Mouse (Mus musculus) midbrain, embryonic 14.5 days (tissue): ENCODE data around the gene Thumpd2. TPM values are rescaled to one million over a fixed set of nuclear protein-coding genes. Genes with fewer than 3 reads are reported as not detected.

Source experiments
- ATAC-seq: fragments of 200-750 bp; cut with Nextera tagmentation; 2 replicates; pipeline ENCODE4 v1.8.0; 2017; ENCODE audit warnings: moderate number of reproducible peaks, moderate library complexity; ENCODE audit not compliant: low FRiP score, low TSS enrichment
- DNase-seq: peaks from one replicate; pipeline ENCODE4 v3.0.0-alpha.2; 2015
- H3K27ac ChIP-seq: fragments of 300-500 bp; sonication (generic); replicated peaks from 2 replicates; pipeline ENCODE4 v1.5.1; 2014; ENCODE audit warnings: mild to moderate bottlenecking, low read depth, low read length, moderate library complexity
- H3K27me3 ChIP-seq: fragments of 300-500 bp; sonication (generic); 2 replicates; pipeline ENCODE4 v1.6.1; 2014; ENCODE audit warnings: low read length, control low read depth, mixed read lengths; ENCODE audit not compliant: control insufficient read depth, insufficient read depth
- H3K36me3 ChIP-seq: fragments of 300-500 bp; sonication (generic); 2 replicates; pipeline ENCODE4 v1.6.1; 2014; ENCODE audit warnings: low read length, control low read depth; ENCODE audit not compliant: control insufficient read depth, insufficient read depth
- H3K4me1 ChIP-seq: fragments of 300-500 bp; sonication (generic); 2 replicates; pipeline ENCODE4 v1.6.1; 2014; ENCODE audit warnings: mild to moderate bottlenecking, antibody characterized with exemption, low read length, control low read depth; ENCODE audit not compliant: control insufficient read depth, insufficient read depth
- H3K4me2 ChIP-seq: fragments of 300-500 bp; sonication (generic); 2 replicates; pipeline ENCODE4 v1.6.1; 2014; ENCODE audit warnings: mild to moderate bottlenecking, low read length, moderate library complexity
- H3K4me3 ChIP-seq: fragments of 300-500 bp; sonication (generic); replicated peaks from 2 replicates; pipeline ENCODE4 v1.5.1; 2014; ENCODE audit warnings: low read depth, low read length
- H3K9ac ChIP-seq: fragments of 300-500 bp; sonication (generic); replicated peaks from 2 replicates; pipeline ENCODE4 v1.6.1; 2014; ENCODE audit warnings: mild to moderate bottlenecking, low read length, moderate library complexity
- H3K9me3 ChIP-seq: fragments of 300-500 bp; sonication (generic); 2 replicates; pipeline ENCODE4 v1.6.1; 2016; ENCODE audit warnings: low read length, control low read depth, mixed read lengths; ENCODE audit not compliant: control insufficient read depth
- WGBS: fragments of 180-500 bp; shearing (Covaris S2); extraction: QIAGEN DNeasy Blood & Tissue Kit; methylation state at CpG from one replicate; pipeline ENCODE4 v1.1.7; 2014; 5-methylcytosine and 5-hydroxymethylcytosine counted together
- polyA plus RNA-seq: library from polyadenylated mRNA; unstranded; fragments of >200 nt; fragmentation: Nextera tagmentation; extraction: Ambion mirVana; gene quantifications from 2 replicates; pipeline ENCODE4 v1.2.1, GENCODE M21; 2014

Thumpd2 gene
- polyA plus RNA-seq, 1 experiment from 2014 or later, result 9.1 TPM

- H3K4me1 ChIP-seq, result peaks cover 9% of the 10 kb centered on the region
- WGBS, result 14% methylated on average over 6 of the region's 6 CpGs
- no peak overlapping the region for H3K27ac ChIP-seq
- H3K9ac ChIP-seq, result no peak overlapping the region
- no peak overlapping the region for H3K4me2 ChIP-seq
- no peak overlapping the region for H3K4me3 ChIP-seq
- H3K9me3 ChIP-seq, result no peaks in the 10 kb centered on the region
- no peaks in the 10 kb centered on the region for H3K27me3 ChIP-seq
- ATAC-seq (no peak), DNase-seq (peak; percentile 48)
- no peaks in the 10 kb centered on the region for H3K36me3 ChIP-seq
Measured at GRCm38 (mm10) chr17:80998958-80999357, 65.9 kb downstream of the Thumpd2 start.

- Histone ChIP-seq H3K27me3 (no peaks in the 10 kb centered on the region), H3K4me1 (peaks cover 12% of the 10 kb centered on the region), H3K9me3 (no peaks in the 10 kb centered on the region), H3K9ac (no peak overlapping the region), H3K4me2 (no peak overlapping the region), H3K4me3 (no peak overlapping the region), H3K27ac (no peak overlapping the region), H3K36me3 (no peaks in the 10 kb centered on the region)
- ATAC-seq (no peak), DNase-seq (no peak)
- 86% methylated on average over 2 of the region's 2 CpGs for WGBS
Measured at GRCm38 (mm10) chr17:80997226-80997625, 67.7 kb downstream of the Thumpd2 start.

GRCm38 (mm10) chr17:80991535-80992127 lies 73.3 kb downstream of the Thumpd2 start:
- Histone ChIP-seq H3K27ac (no peak overlapping the region), H3K36me3 (0 out of 2 replicates have a peak, but pooled peaks cover 3% of the 10 kb centered on the region), H3K9me3 (no peaks in the 10 kb centered on the region), H3K4me1 (peaks cover 3% of the 10 kb centered on the region; the same call in 1 of the 2 replicates), H3K27me3 (no peaks in the 10 kb centered on the region), H3K4me3 (no peak overlapping the region), H3K4me2 (no peak overlapping the region), H3K9ac (no peak overlapping the region)
- DNase-seq (no peak), ATAC-seq (no peak)
- WGBS, result 69% methylated on average over 8 of the region's 8 CpGs

DNA sequence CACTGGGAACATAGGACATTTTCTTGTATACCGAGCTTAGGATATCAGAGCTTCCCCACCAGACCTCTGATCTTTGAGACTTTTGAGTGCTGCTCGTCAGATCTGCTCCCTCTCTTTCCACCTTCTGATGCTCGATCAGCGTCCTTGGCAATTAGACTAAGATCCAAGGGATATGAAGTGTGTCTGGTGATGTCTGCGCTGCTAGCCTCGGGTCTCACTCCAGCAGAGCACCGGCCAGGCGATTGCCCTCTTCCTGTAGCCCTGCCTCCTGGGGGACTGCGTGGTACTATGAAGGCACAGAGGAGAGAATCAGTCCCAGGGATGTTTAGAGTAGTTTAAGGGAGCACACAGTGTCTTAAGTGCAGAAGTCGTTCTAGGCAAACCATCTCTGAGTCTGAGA lies 81.9 kb downstream of the Thumpd2 start:
- Histone ChIP-seq H3K9me3 (no peaks in the 10 kb centered on the region), H3K4me2 (no peak overlapping the region), H3K4me3 (no peak overlapping the region), H3K9ac (no peak overlapping the region), H3K4me1 (peaks cover 12% of the 10 kb centered on the region; the same call in 1 of the 2 replicates), H3K27me3 (no peaks in the 10 kb centered on the region), H3K36me3 (0 out of 2 replicates have a peak, but pooled peaks cover 3% of the 10 kb centered on the region), H3K27ac (0 out of 2 replicates have a peak overlapping the region, but pooled peaks have one; percentile 74)
- WGBS, result 76% methylated on average over 10 of the region's 10 CpGs
- DNase-seq, result no peak
- ATAC-seq, result no peak

DNA sequence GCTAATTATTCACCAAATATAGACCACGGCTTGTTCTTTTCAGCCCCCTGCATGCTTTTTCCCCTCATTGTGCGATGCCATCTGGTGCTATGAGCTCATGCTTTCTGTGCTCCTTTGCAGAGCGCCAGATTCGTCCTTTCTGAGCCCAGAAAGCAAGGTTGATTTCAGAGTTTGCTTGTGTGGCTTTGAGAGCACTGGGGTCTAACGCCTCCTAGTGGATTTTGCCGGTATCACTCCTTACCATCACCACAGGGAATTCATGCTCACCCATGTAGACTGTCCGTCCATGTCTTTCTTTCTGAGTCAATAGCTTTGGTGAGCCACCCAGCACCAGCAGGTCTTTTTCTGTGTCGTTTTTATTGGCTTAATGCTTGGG lies 82.5 kb downstream of the Thumpd2 start:
- Histone ChIP-seq H3K4me3 (no peak overlapping the region), H3K9me3 (no peaks in the 10 kb centered on the region), H3K4me1 (peaks cover 12% of the 10 kb centered on the region; the same call in 1 of the 2 replicates), H3K27me3 (no peaks in the 10 kb centered on the region), H3K27ac (peak overlapping the region; percentile 74), H3K9ac (peak overlapping the region; percentile 6; the same call in 1 of the 2 replicates), H3K36me3 (no peaks in the 10 kb centered on the region), H3K4me2 (peak overlapping the region; percentile 3; the same call in 1 of the 2 replicates)
- DNase-seq, result peak; percentile 88
- 6% methylated on average over 8 of the region's 8 CpGs for WGBS
- ATAC-seq, result peak; percentile 68

GRCm38 (mm10) chr17:80981721-80982411 lies 83.0 kb downstream of the Thumpd2 start:
- no peaks in the 10 kb centered on the region for H3K36me3 ChIP-seq
- H3K9me3 ChIP-seq, result no peaks in the 10 kb centered on the region
- H3K4me1 ChIP-seq, result peaks cover 12% of the 10 kb centered on the region; the same call in 1 of the 2 replicates
- no peaks in the 10 kb centered on the region for H3K27me3 ChIP-seq
- H3K9ac ChIP-seq, result peak overlapping the region; percentile 6; the same call in 1 of the 2 replicates
- H3K4me2 ChIP-seq, result peak overlapping the region; percentile 3; the same call in 1 of the 2 replicates
- ATAC-seq, result peak; percentile 46; the same call in 1 of the 2 replicates
- peak overlapping the region; percentile 74 for H3K27ac ChIP-seq
- DNase-seq, result peak; percentile 37
- WGBS, result 49% methylated on average over 12 of the region's 12 CpGs
- H3K4me3 ChIP-seq, result no peak overlapping the region

DNA sequence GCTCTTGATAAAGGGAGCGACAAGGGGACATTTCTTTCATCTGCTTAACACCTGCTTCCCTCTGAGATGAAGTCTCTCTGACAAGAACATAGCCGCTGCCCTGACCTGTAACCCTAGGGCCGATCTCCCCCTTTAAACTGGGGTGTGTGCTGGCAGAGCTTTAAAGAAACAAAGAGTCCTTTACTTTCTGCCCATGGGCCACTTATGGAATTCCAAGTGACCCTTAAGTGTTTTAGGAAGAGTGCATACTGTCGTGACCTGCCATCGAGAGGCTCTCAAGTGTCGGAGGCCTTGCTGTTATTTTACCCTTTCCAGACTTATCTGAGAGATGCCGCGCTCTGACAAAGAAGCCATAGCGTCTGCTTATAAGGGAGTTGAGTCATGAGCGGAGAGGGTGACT lies 84.8 kb downstream of the Thumpd2 start:
- Histone ChIP-seq H3K9ac (no peak overlapping the region), H3K36me3 (no peaks in the 10 kb centered on the region), H3K4me3 (no peak overlapping the region), H3K9me3 (0 out of 2 replicates have a peak, but pooled peaks cover 4% of the 10 kb centered on the region), H3K4me2 (no peak overlapping the region), H3K27ac (no peak overlapping the region), H3K4me1 (peaks cover 12% of the 10 kb centered on the region; the same call in 1 of the 2 replicates), H3K27me3 (no peaks in the 10 kb centered on the region)
- ATAC-seq (no peak), DNase-seq (no peak)
- WGBS, result 87% methylated on average over 10 of the region's 10 CpGs

DNA sequence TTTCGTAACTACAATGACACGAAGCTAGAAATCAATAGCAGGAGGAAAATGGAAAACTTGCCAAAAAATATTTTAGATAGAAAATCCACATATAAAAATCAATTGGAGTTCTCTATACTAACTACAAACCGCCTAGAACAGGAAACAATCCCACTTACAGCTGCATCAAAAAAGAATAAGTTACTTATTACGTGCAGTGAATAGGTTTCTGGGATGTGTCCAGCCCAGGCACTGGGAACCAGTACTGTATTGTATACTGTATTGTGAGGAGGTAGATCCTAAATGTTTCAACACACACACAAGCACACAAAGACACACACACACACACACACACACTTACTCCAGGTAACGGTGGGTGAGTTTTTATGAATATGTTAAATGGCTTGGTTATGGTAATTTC lies 87.6 kb downstream of the Thumpd2 start:
- no peak overlapping the region for H3K27ac ChIP-seq
- no peak overlapping the region for H3K4me3 ChIP-seq
- H3K9ac ChIP-seq, result no peak overlapping the region
- 0 out of 2 replicates have a peak, but pooled peaks cover 4% of the 10 kb centered on the region for H3K9me3 ChIP-seq
- H3K36me3 ChIP-seq, result no peaks in the 10 kb centered on the region
- ATAC-seq (no peak), DNase-seq (no peak)
- H3K4me2 ChIP-seq, result no peak overlapping the region
- no peaks in the 10 kb centered on the region for H3K27me3 ChIP-seq
- WGBS, result 88% methylated on average over 5 of the region's 5 CpGs
- H3K4me1 ChIP-seq, result 0 out of 2 replicates have a peak, but pooled peaks cover 6% of the 10 kb centered on the region
